Mouse (Mus musculus) erythroblast, embryonic 14.5 days (primary cell): ENCODE data around the gene Prcd.

Experiments used
- GATA1 ChIP-seq: IDR thresholded peaks from 2 replicates; pipeline ENCODE4 v1.6.1; 2012; ENCODE audit warnings: low read length, inconsistent platforms, mixed read lengths
- TAL1 ChIP-seq: IDR thresholded peaks from 3 replicates; pipeline ENCODE4 v1.6.1; 2012; ENCODE audit warnings: low read length, inconsistent platforms, mixed read lengths

- no peak for TF ChIP-seq TAL1
- TF ChIP-seq GATA1 = no peak
Observed at GRCm38 (mm10) chr11:116696426-116696825, 43.1 kb downstream of the Prcd start.
